Mouse (Mus musculus): ENCODE data around the gene 4930523C07Rik. TPM values are rescaled to one million over a fixed set of nuclear protein-coding genes. Genes with fewer than 3 reads are reported as not detected.

4930523C07Rik gene
- polyA plus RNA-seq (2016; fragmentation: Nextera tagmentation; extraction: Ambion mirVana): 1.0 and 1.5 TPM in 2 replicates

DNA sequence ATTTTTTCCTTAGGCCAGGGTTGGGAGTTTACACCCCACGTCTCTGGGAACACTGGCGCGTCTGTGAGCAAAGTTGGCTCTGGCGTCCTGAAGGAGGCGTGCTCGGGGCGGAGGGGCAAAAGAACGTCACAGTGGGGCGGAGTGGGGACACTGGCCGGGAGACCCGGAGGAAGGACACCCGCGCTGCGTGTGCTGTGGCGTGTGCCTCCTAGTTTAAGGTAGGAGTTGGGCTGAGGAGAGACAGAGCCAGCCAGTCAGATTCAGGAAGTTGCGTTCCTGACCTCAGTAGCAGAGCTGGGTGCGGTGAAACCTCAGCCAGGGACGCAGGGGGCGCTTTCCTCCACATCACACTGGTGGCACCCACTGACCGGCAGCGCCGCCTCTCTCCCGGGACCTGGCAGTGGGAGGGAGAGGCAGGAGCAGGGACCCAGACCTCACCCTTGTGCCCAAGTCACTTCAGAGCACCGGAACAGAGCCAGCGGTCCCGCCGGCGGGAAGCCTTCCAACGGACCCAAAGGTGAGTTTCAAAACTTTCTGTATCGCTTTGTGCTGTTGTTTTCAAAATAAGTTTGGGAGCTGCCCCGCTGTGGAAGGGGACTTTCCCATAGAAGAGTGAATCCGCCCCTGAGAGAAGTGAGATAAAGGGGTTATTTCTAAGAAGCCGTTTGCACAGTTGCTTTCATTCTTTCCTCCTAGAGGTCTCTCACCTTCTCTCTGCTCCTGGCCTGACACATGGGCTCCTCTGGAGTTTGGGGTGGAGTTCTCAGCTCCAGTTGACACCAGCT is at the start of gene 4930523C07Rik:
Gene 4930523C07Rik, plus strand, starts transcription at position 146 of the 785 bp plus-strand sequence.
- Histone ChIP-seq H3K9ac (peak within 1 kb of the TSS; percentile 13; the same call in 1 of the 2 replicates), H3K4me3 (replicated peaks) (peak within 1 kb of the TSS; percentile 42), H3K36me3 (replicated peaks) (no peaks in the 10 kb centered on the region), H3K4me2 (peak within 1 kb of the TSS; percentile 73), H3K27ac (no peak within 1 kb of the TSS), H3K4me1 (peaks cover 8% of the 10 kb centered on the region), H3K27me3 (peaks cover 3% of the 10 kb centered on the region), H3K9me3 (no peaks in the 10 kb centered on the region)
- no peak for ATAC-seq (ENCODE audit: low FRiP score)
- 3% methylated on average over 33 of the region's 33 CpGs for WGBS

DNA sequence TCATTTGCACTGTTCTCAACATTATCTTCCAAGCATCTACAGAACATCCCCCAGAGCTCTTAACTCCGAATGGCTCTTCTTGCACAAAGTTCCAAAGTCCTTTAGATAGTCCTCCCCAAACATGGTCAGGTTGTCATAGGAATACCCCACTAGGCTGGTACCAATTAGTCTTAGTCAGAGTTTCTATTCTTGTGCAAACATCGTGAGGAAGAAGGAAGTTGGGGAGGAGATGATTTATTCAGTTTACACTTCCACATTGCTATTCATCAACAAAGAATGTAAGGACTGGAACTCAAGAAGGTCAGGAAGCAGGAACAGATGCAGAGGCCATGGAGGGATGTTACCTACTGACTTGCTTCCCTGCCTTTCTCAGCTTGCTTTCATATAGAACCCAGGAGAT is 46.9 kb upstream of the 4930523C07Rik start:
- Histone ChIP-seq H3K4me3 (replicated peaks) (no peak overlapping the region), H3K27ac (no peak overlapping the region), H3K4me2 (no peak overlapping the region), H3K27me3 (no peaks in the 10 kb centered on the region), H3K9ac (no peak overlapping the region), H3K9me3 (no peaks in the 10 kb centered on the region), H3K36me3 (replicated peaks) (no peaks in the 10 kb centered on the region), H3K4me1 (no peaks in the 10 kb centered on the region)
- no peak for ATAC-seq (ENCODE audit: low FRiP score)
- 72% methylated on average over 2 of the region's 2 CpGs for WGBS

DNA sequence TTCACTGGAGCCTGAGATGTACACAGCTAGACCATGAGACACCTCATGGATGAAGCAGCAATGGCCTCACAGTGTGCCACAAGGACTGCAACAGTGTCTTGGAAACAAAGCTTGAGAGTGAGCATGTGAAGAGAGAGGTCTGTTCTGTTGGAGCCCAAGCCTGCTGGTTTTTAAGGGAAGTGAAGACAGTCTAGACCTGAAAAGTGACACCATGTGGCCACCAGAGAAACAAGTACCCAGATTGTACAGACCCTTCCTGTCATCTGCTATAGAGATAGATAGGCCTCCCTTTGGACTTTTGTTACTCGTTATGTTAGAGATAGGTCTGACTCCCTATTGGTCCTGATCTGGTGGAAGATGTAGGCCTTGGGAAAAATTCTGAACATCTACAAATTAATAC is 45.8 kb upstream of the 4930523C07Rik start:
- no peaks in the 10 kb centered on the region for H3K36me3 ChIP-seq (replicated peaks)
- H3K4me3 ChIP-seq (replicated peaks): no peak overlapping the region
- no peaks in the 10 kb centered on the region for H3K27me3 ChIP-seq
- no peak for ATAC-seq (ENCODE audit: low FRiP score)
- no peak overlapping the region for H3K4me2 ChIP-seq
- 76% methylated on average over 1 of the region's 1 CpGs for WGBS
- no peaks in the 10 kb centered on the region for H3K9me3 ChIP-seq
- H3K9ac ChIP-seq: no peak overlapping the region
- H3K27ac ChIP-seq: no peak overlapping the region
- no peaks in the 10 kb centered on the region for H3K4me1 ChIP-seq

DNA sequence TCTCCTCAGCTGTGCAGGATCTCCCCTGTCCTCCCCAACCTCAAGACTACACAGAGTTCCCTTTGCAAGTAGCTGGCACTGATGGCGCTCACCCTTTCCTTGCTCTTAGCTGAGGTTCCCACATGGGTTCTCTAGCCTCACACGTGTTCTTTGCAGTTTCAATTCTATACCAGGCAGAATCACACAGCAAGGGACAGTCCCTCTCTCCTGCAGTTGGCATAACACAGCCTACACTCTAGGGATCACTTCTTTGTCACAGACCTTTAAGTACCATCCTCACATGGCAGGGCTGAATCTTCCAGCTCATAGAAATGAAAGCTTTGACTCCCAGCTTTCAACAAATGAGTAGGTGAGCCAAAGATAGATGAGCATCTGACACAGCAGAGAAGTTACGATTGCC is 45.0 kb upstream of the 4930523C07Rik start:
- no peak overlapping the region for H3K4me2 ChIP-seq
- 86% methylated on average over 3 of the region's 3 CpGs for WGBS
- no peaks in the 10 kb centered on the region for H3K4me1 ChIP-seq
- H3K9ac ChIP-seq: no peak overlapping the region
- no peaks in the 10 kb centered on the region for H3K9me3 ChIP-seq
- H3K36me3 ChIP-seq (replicated peaks): no peaks in the 10 kb centered on the region
- no peaks in the 10 kb centered on the region for H3K27me3 ChIP-seq
- no peak for ATAC-seq (ENCODE audit: low FRiP score)
- H3K27ac ChIP-seq: no peak overlapping the region
- H3K4me3 ChIP-seq (replicated peaks): no peak overlapping the region

DNA sequence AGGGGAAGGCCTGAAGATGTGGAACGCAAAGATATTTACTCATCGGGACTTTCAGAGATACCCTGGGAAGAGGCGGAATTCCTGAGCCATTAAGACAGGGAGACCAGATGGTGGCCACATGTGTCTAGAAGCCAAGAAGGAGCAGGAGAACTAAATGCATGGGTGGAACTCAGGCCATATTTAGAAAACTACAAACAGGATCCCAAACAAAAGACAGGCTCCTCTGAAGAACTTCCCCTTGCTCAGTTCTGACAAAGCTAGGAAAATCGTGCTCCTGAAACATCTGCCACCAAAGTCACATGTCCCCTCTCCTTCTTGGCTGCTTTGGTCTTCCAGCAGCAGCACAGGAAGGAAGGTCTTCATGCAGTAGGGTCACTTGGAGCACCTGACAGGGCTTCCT is 38.9 kb upstream of the 4930523C07Rik start:
- no peak overlapping the region for H3K27ac ChIP-seq
- H3K36me3 ChIP-seq (replicated peaks): no peaks in the 10 kb centered on the region
- whole genome bisulfite sequencing: 89% methylated on average over 4 of the region's 4 CpGs
- H3K27me3 ChIP-seq: no peaks in the 10 kb centered on the region
- ATAC-seq (ENCODE audit: low FRiP score): no peak
- H3K4me2 ChIP-seq: no peak overlapping the region
- no peaks in the 10 kb centered on the region for H3K9me3 ChIP-seq
- no peak overlapping the region for H3K9ac ChIP-seq
- H3K4me1 ChIP-seq: no peaks in the 10 kb centered on the region
- H3K4me3 ChIP-seq (replicated peaks): no peak overlapping the region

DNA sequence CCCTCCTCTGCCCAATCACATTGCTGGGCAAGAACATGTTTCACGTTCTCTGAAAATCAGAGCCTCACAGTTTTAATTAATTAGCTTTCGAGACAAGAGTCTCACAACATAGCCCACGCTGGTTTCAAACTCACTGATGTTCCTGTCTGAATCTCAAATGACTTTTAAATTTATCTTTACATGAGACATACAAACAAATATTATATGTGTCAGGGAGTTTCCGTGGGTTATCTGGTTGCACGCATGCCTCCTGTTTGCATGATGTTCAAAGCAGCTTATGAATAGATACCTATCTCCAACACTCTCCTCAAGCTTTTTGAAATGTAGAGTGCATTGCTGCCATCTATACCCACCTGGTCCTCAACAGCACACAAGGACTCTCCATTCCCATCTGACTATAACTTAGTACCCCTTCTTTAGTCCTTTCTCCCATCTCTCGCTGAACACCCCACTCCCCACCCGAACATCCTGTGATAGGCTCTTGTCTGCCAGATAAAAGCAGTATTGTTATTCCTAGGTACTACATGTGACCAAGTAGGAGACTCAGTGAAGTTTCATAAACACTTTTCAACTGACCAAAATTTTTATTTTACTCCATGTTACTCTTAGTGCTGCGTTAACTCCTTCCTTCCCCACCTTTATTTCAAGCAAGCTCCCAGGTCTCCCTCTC is 37.1 kb upstream of the 4930523C07Rik start:
- Histone ChIP-seq H3K4me1 (no peaks in the 10 kb centered on the region), H3K9ac (no peak overlapping the region), H3K4me3 (replicated peaks) (no peak overlapping the region), H3K36me3 (replicated peaks) (no peaks in the 10 kb centered on the region), H3K4me2 (no peak overlapping the region), H3K27ac (no peak overlapping the region), H3K27me3 (no peaks in the 10 kb centered on the region), H3K9me3 (no peaks in the 10 kb centered on the region)
- no peak for ATAC-seq (ENCODE audit: low FRiP score)
- WGBS: 90% methylated on average over 8 of the region's 8 CpGs

DNA sequence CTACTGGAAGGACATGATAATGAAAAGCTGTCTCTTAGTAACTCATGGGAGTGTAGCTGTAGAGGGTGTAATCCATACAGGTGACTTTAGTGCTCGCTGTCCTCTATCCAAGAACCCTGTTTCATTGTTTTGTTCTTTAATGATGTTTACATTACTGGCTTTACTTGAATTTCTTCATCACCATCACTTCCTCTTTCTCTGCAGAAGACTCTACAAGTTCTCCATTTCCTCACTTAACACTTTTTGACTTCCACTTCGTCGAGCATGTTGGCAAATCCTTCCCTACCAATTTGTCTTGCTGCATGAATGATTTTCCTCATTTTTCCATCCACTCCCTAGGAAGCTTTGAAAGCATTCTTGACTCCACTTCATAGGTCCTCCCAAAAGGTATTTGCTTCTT is 31.1 kb upstream of the 4930523C07Rik start:
- 89% methylated on average over 3 of the region's 3 CpGs for WGBS
- H3K9ac ChIP-seq: no peak overlapping the region
- no peak for ATAC-seq (ENCODE audit: low FRiP score)

DNA sequence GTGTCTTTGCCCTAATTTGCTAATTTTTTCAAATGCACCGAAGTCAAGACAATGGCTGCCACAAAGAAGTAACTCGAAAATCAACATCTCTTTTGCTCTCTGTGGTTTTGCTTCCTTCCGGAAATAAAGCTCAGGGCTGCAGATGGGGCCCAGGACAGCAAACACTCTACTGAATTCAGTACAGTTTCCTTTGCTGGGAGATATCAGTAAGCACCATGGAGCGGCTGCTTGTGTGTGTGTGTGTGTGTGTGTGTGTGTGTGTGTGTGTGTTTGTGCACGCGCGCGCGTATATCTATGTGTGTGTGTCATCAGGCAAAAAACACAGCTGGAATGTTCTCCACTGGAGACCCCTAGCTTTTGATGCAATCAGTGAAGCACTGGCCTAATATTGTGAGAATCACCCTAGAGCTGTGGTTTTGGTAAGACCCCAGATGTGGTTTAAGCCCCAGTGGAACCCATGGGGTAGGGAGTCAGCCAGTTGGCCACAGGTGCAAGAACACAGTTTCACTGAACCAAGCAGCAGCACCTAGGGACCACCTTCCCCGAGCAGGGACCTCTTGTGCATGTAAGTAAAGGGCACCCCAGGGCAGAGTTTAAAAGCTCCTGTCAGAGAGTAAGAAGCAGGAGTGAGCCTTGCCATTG is 19.7 kb upstream of the 4930523C07Rik start:
- H3K4me1 ChIP-seq: no peaks in the 10 kb centered on the region
- H3K36me3 ChIP-seq (replicated peaks): no peaks in the 10 kb centered on the region
- no peak for ATAC-seq (ENCODE audit: low FRiP score)
- H3K4me2 ChIP-seq: no peak overlapping the region
- no peaks in the 10 kb centered on the region for H3K27me3 ChIP-seq
- H3K4me3 ChIP-seq (replicated peaks): no peak overlapping the region
- H3K9ac ChIP-seq: no peak overlapping the region
- no peak overlapping the region for H3K27ac ChIP-seq
- WGBS: 92% methylated on average over 10 of the region's 10 CpGs
- H3K9me3 ChIP-seq: no peaks in the 10 kb centered on the region

More for the DNA sequence above, 31.1 kb upstream of the 4930523C07Rik start:
- H3K9me3 ChIP-seq: no peaks in the 10 kb centered on the region
- no peak overlapping the region for H3K4me3 ChIP-seq (replicated peaks)
- H3K27me3 ChIP-seq: no peaks in the 10 kb centered on the region
- no peak overlapping the region for H3K27ac ChIP-seq
- no peaks in the 10 kb centered on the region for H3K4me1 ChIP-seq
- H3K36me3 ChIP-seq (replicated peaks): no peaks in the 10 kb centered on the region
- H3K4me2 ChIP-seq: no peak overlapping the region

DNA sequence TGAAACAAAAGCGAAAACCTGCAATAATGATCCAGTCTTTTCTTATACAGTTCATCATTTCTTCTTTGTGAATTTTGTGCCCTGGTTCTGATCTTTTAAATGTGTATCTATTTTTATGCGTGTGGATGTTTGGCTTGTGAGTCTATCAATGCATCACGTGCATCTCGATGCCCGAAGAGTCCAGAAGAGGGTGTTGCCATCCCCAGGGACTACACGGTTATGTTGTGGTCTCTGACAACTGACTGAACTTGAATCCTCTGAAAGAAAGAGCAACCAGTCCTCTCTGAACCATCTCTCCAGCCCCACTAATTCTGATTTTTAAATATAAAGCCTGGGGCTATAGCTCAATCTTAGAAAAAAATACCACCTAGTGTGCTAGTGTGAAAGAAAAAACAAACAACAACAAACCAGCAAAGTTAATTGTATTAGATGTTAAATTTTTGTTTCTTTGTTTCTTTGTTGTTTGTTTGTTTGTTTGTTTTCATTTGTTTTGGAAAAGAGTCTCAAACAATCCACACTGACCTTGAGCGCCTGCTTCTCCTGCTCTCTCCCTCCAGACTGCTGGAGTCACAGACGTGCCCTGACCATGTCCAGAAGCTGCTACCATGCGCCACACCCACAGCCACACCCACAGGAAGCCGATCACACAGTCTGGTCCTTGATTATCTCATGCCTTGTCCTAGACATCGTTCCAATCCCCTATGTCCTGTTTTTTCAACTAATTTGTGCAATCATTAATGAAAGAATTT is 18.9 kb upstream of the 4930523C07Rik start:
- Histone ChIP-seq H3K9me3 (no peaks in the 10 kb centered on the region), H3K9ac (no peak overlapping the region), H3K4me2 (no peak overlapping the region), H3K27ac (no peak overlapping the region), H3K4me1 (no peaks in the 10 kb centered on the region), H3K4me3 (replicated peaks) (no peak overlapping the region), H3K36me3 (replicated peaks) (no peaks in the 10 kb centered on the region), H3K27me3 (no peaks in the 10 kb centered on the region)
- WGBS: 85% methylated on average over 11 of the region's 11 CpGs
- ATAC-seq (ENCODE audit: low FRiP score): no peak

DNA sequence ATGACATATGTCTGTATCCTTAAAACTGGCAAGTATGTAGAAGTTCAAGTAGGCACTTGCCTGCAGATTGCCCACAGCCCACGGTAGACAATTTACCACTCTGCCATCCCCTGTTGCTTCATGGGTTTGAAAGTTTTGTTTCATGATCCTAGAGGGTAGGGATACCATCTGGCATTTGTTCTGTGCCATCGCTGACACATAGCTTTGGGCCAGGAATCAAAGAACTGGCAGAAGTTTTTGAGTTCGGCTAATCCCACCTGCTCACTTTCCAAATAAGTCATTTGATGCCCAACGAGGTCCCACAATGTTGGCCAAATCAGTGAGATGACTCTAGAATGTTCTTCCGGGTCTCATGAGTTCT is 18.3 kb upstream of the 4930523C07Rik start:
- H3K9me3 ChIP-seq: no peaks in the 10 kb centered on the region
- 93% methylated on average over 5 of the region's 5 CpGs for WGBS
- ATAC-seq (ENCODE audit: low FRiP score): no peak
- H3K4me1 ChIP-seq: no peaks in the 10 kb centered on the region
- H3K36me3 ChIP-seq (replicated peaks): no peaks in the 10 kb centered on the region
- H3K27ac ChIP-seq: no peak overlapping the region
- no peak overlapping the region for H3K9ac ChIP-seq
- no peaks in the 10 kb centered on the region for H3K27me3 ChIP-seq
- H3K4me3 ChIP-seq (replicated peaks): no peak overlapping the region
- H3K4me2 ChIP-seq: no peak overlapping the region

DNA sequence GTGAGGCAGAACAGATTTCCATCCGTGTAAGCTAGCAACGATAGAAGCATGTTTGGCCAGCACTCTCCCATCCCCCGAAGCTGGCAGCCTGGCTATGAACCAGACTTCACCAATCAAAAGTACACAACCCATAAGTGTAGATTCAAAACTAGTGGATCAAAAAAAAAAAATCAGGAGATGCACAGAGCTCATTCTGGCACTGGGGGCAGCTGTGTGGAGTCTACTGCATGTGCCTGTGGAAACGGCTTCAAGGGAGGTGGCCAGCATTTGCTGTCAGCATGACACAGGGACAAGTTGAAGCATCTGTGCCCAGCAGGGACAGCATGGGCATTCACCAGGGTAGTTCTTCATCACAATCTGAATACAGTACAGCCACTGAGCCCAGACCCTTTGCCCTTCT is 16.2 kb upstream of the 4930523C07Rik start:
- Histone ChIP-seq H3K27me3 (no peaks in the 10 kb centered on the region), H3K9me3 (no peaks in the 10 kb centered on the region), H3K27ac (no peak overlapping the region), H3K9ac (no peak overlapping the region), H3K36me3 (replicated peaks) (no peaks in the 10 kb centered on the region), H3K4me1 (no peaks in the 10 kb centered on the region), H3K4me2 (no peak overlapping the region), H3K4me3 (replicated peaks) (no peak overlapping the region)
- no peak for ATAC-seq (ENCODE audit: low FRiP score)
- 71% methylated on average over 4 of the region's 4 CpGs for WGBS

DNA sequence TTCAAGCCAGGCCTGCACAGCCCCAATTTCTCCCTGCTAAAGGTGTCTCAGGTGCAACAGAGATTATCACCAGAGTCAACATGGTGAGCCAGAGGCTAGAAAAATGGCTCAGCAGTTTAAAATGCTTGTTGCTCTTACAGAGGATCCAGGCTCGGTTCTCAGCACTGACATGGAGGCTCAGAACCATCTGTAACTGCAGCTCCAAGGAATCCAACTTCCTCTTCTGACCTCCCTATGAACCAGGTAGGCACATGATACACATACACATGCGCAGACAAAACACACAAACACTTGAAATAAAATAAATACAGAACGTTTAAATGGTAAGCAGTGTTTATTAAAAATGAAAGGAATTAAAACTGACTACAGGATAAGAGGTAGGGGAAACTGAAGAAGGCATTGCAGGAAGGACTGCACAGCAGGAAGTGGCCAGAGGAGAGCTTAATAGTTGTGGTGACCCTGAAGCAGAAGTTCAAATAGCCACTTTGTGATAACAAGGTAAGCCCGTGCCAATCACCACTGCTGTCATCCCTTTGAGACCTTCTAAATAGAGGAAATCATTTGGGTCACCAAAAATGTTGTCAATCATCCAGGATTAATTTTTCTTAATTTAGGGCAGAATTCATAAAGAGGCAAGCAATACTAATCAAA is 10.1 kb upstream of the 4930523C07Rik start:
- Histone ChIP-seq H3K9ac (no peak overlapping the region), H3K27ac (no peak overlapping the region), H3K4me2 (no peak overlapping the region), H3K4me1 (no peaks in the 10 kb centered on the region), H3K9me3 (no peaks in the 10 kb centered on the region), H3K36me3 (replicated peaks) (no peaks in the 10 kb centered on the region), H3K4me3 (replicated peaks) (no peak overlapping the region), H3K27me3 (no peaks in the 10 kb centered on the region)
- 79% methylated on average over 4 of the region's 4 CpGs for WGBS
- no peak for ATAC-seq (ENCODE audit: low FRiP score)

Data from forebrain, embryonic 12.5 days (tissue).